Mouse (Mus musculus): ENCODE data around the gene Actl6b. TPM values are rescaled to one million over a fixed set of nuclear protein-coding genes. Genes with fewer than 3 reads are reported as not detected.

Gene Actl6b
- total and polyA plus RNA-seq, 3 experiments = 0.15 TPM; not detected in 2

- Histone ChIP-seq H3K27me3 (ENCODE audit: control insufficient read depth in 1 of 2, insufficient read depth in 2 of 2, low read length in 2 of 2) (no peaks in the 10 kb centered on the region), H3K27ac (ENCODE audit: control insufficient read depth, low read depth, low read length) (no peak overlapping the region), H3K9ac (ENCODE audit: control insufficient read depth, low read depth, low read length, poor library complexity, severe bottlenecking) (no peak overlapping the region), H3K79me2 (ENCODE audit: control insufficient read depth, insufficient read depth, low read length, poor library complexity) (peaks cover 12% of the 10 kb centered on the region), H3K36me3 (ENCODE audit: control insufficient read depth in 1 of 2, insufficient read depth in 2 of 2, low read length in 2 of 2) (peaks cover 3 to 6% of the 10 kb centered on the region in 2 experiments), H3K9me3 (replicated peaks; ENCODE audit: insufficient read depth, low read length) (no peaks in the 10 kb centered on the region), H3K4me3 (ENCODE audit: control insufficient read depth in 1 of 2, insufficient read depth in 1 of 2, low read depth in 2 of 2, low read length in 2 of 2) (no peak overlapping the region), H3K4me1 (ENCODE audit: control insufficient read depth in 1 of 2, insufficient read depth in 2 of 2, low read length in 2 of 2) (no peaks in the 10 kb centered on the region)
- DNase-seq (ENCODE audit: low read depth, low spot score) = no peak
- TF ChIP-seq GATA1 (IDR thresholded peaks at IDR 0.05; ENCODE audit: low read depth, low read length) (no peak), NELFE (IDR thresholded peaks at IDR 0.05; ENCODE audit: low read depth, low read length) (no peak), TAL1 (IDR thresholded peaks at IDR 0.05; ENCODE audit: low read length) (no peak), CTCF (IDR thresholded peaks at IDR 0.05 in 2 of 3, conservative IDR thresholded peaks at IDR 0.05 in 1 of 3; ENCODE audit: control insufficient read depth in 1 of 3, insufficient read depth in 1 of 3, low read depth in 2 of 3, low read length in 3 of 3, poor library complexity in 1 of 3, severe bottlenecking in 1 of 3) (no peak), MEF2A (IDR thresholded peaks at IDR 0.05; ENCODE audit: extremely low read depth, insufficient replicate concordance, low read depth, low read length, poor library complexity, severe bottlenecking) (no peak), GABPA (IDR thresholded peaks at IDR 0.05; ENCODE audit: low read depth, low read length) (no peak), SIN3A (IDR thresholded peaks at IDR 0.05; ENCODE audit: low read length) (no peak), MYB (IDR thresholded peaks at IDR 0.05; ENCODE audit: low read depth, low read length) (no peak), MAFK (IDR thresholded peaks at IDR 0.05; ENCODE audit: borderline replicate concordance, low read depth, low read length) (no peak)
Observed at GRCm38 (mm10) chr5:137526192-137526936, 27.0 kb upstream of the Actl6b start.

- Histone ChIP-seq H3K36me3 (ENCODE audit: control insufficient read depth in 1 of 2, insufficient read depth in 2 of 2, low read length in 2 of 2) (peaks cover 3 to 4% of the 10 kb centered on the region in 2 experiments), H3K27ac (ENCODE audit: control insufficient read depth, low read depth, low read length) (no peak overlapping the region), H3K4me3 (ENCODE audit: control insufficient read depth in 1 of 2, insufficient read depth in 1 of 2, low read depth in 2 of 2, low read length in 2 of 2) (no peak overlapping the region), H3K4me1 (ENCODE audit: control insufficient read depth in 1 of 2, insufficient read depth in 2 of 2, low read length in 2 of 2) (no peaks in the 10 kb centered on the region), H3K79me2 (ENCODE audit: control insufficient read depth, insufficient read depth, low read length, poor library complexity) (peaks cover 22% of the 10 kb centered on the region), H3K9ac (ENCODE audit: control insufficient read depth, low read depth, low read length, poor library complexity, severe bottlenecking) (no peak overlapping the region), H3K27me3 (ENCODE audit: control insufficient read depth in 1 of 2, insufficient read depth in 2 of 2, low read length in 2 of 2) (no peaks in the 10 kb centered on the region), H3K9me3 (replicated peaks; ENCODE audit: insufficient read depth, low read length) (no peaks in the 10 kb centered on the region)
- TF ChIP-seq CHD1 (IDR thresholded peaks at IDR 0.05; ENCODE audit: low read depth, low read length) = no peak
- no peak for DNase-seq (ENCODE audit: low read depth, low spot score)
Observed at GRCm38 (mm10) chr5:137527413-137527812, 25.9 kb upstream of the Actl6b start.

GRCm38 (mm10) chr5:137528247-137528968 is 24.9 kb upstream of the Actl6b start:
- Histone ChIP-seq H3K4me3 (ENCODE audit: control insufficient read depth in 1 of 2, insufficient read depth in 1 of 2, low read depth in 2 of 2, low read length in 2 of 2) (no peak overlapping the region), H3K9ac (ENCODE audit: control insufficient read depth, low read depth, low read length, poor library complexity, severe bottlenecking) (no peak overlapping the region)

More at GRCm38 (mm10) chr5:137528247-137528968, 24.9 kb upstream of the Actl6b start:
- H3K9me3 ChIP-seq (replicated peaks; ENCODE audit: insufficient read depth, low read length) = no peaks in the 10 kb centered on the region
- no peaks in the 10 kb centered on the region for H3K27me3 ChIP-seq (ENCODE audit: control insufficient read depth in 1 of 2, insufficient read depth in 2 of 2, low read length in 2 of 2)
- no peak for TF ChIP-seq MXI1 (IDR thresholded peaks at IDR 0.05; ENCODE audit: low read depth, low read length)
- no peak; the same call in 1 of the 2 replicates for TF ChIP-seq ZMIZ1 (IDR thresholded peaks at IDR 0.05; ENCODE audit: low read depth, low read length)
- no peak for TF ChIP-seq KAT2A (conservative IDR thresholded peaks at IDR 0.05; ENCODE audit: low read depth, low read length)
- TF ChIP-seq RAD21 (IDR thresholded peaks at IDR 0.05; ENCODE audit: low read depth, low read length) = no peak
- TF ChIP-seq MYB (IDR thresholded peaks at IDR 0.05; ENCODE audit: low read depth, low read length) = no peak
- no peak for TF ChIP-seq MEF2A (IDR thresholded peaks at IDR 0.05; ENCODE audit: extremely low read depth, insufficient replicate concordance, low read depth, low read length, poor library complexity, severe bottlenecking)
- no peak for TF ChIP-seq GABPA (IDR thresholded peaks at IDR 0.05; ENCODE audit: low read depth, low read length)
- TF ChIP-seq MAFK (IDR thresholded peaks at IDR 0.05; ENCODE audit: borderline replicate concordance, low read depth, low read length) = no peak
- no peak for TF ChIP-seq BHLHE40 (IDR thresholded peaks at IDR 0.05; ENCODE audit: borderline replicate concordance, low read depth, low read length)
- TF ChIP-seq NELFE (IDR thresholded peaks at IDR 0.05; ENCODE audit: low read depth, low read length) = no peak
- TF ChIP-seq GATA1 (IDR thresholded peaks at IDR 0.05; ENCODE audit: low read depth, low read length) = no peak
- TF ChIP-seq ZKSCAN1 (IDR thresholded peaks at IDR 0.05; ENCODE audit: low read depth, low read length) = no peak
- TF ChIP-seq EP300 (IDR thresholded peaks at IDR 0.05; ENCODE audit: low read depth in 1 of 2, low read length in 2 of 2) = no peak
- no peak for TF ChIP-seq TCF12 (IDR thresholded peaks at IDR 0.05; ENCODE audit: low read depth, low read length)
- TF ChIP-seq ZC3H11A (IDR thresholded peaks at IDR 0.05; ENCODE audit: low read depth, low read length) = no peak
- TF ChIP-seq CHD2 (IDR thresholded peaks at IDR 0.05; ENCODE audit: low read length) = no peak
- TF ChIP-seq MAZ (IDR thresholded peaks at IDR 0.05; ENCODE audit: low read depth, low read length) = no peak
- no peak overlapping the region for H3K27ac ChIP-seq (ENCODE audit: control insufficient read depth, low read depth, low read length)
- H3K36me3 ChIP-seq (ENCODE audit: control insufficient read depth in 1 of 2, insufficient read depth in 2 of 2, low read length in 2 of 2) = peaks cover 3 to 4% of the 10 kb centered on the region in 2 experiments
- no peak for DNase-seq (ENCODE audit: low read depth, low spot score)
- no peaks in the 10 kb centered on the region for H3K4me1 ChIP-seq (ENCODE audit: control insufficient read depth in 1 of 2, insufficient read depth in 2 of 2, low read length in 2 of 2)
- peaks cover 28% of the 10 kb centered on the region for H3K79me2 ChIP-seq (ENCODE audit: control insufficient read depth, insufficient read depth, low read length, poor library complexity)

Measured in MEL (cell line).